In genomic region chr17:65647961-65648360, GRCm38 (mm10) we compare ENCODE assay signal across 21 mouse cellular contexts. TPM values are rescaled to one million over a fixed set of nuclear protein-coding genes. Genes with fewer than 3 reads are reported as not detected.
"Had no signal": no experiment of that assay in that cellular context is flagged by ENCODE, and none has a peak within 500 bp of the region (broad histone marks: within the 10 kb centered on the region; RNA-seq: fewer than 3 reads in every experiment).

No protein-coding gene starts in this region.

- H3K36me3 ChIP-seq: lung, embryonic 15.5 days; stomach, embryonic 15.5 days had no signal

- H3K9ac ChIP-seq: lung, embryonic 15.5 days; midbrain, embryonic 12.5 days; neural tube, embryonic 12.5 days; stomach, embryonic 15.5 days had no signal

- ATAC-seq: lung, postnatal 0 days; midbrain, embryonic 16.5 days had no signal

- DNase-seq: lung, adult 18-20 months; lung, postnatal 14 days; lung, postnatal 36 days; right cerebral cortex, postnatal 14 days; thymus, adult 2 months; thymus, postnatal 25 days; thymus, postnatal 4 days had no signal

- H3K4me3 ChIP-seq: lung, embryonic 15.5 days; midbrain, embryonic 10.5 days; midbrain, embryonic 12.5 days; myocyte; neural tube, embryonic 12.5 days; stomach, embryonic 15.5 days had no signal

- H3K27me3 ChIP-seq: lung, embryonic 15.5 days; midbrain, embryonic 12.5 days; neural tube, embryonic 12.5 days; stomach, embryonic 15.5 days had no signal

- H3K4me1 ChIP-seq: lung, embryonic 15.5 days had no signal

- H3K4me2 ChIP-seq: lung, embryonic 15.5 days; midbrain, embryonic 12.5 days; neural tube, embryonic 12.5 days; stomach, embryonic 15.5 days had no signal

- H3K27ac ChIP-seq: lung, embryonic 15.5 days; macrophage; midbrain, embryonic 10.5 days; midbrain, embryonic 12.5 days; neural tube, embryonic 12.5 days; stomach, embryonic 15.5 days; stomach, postnatal 0 days had no signal

- H3K9me3 ChIP-seq: lung, embryonic 15.5 days; midbrain, embryonic 10.5 days; midbrain, embryonic 12.5 days; neural tube, embryonic 12.5 days; stomach, embryonic 15.5 days had no signal

RNA-seq across cellular contexts. Expression of gene Txndc2, which starts 6.0 kb away (rescaled TPM):
- total RNA-seq: megakaryocyte, adult 5-6 weeks; megakaryocyte-erythroid progenitor cell, adult 5-6 weeks had no signal
- polyA plus RNA-seq: liver, embryonic 16.5 days; lung, embryonic 15.5 days; midbrain, embryonic 10.5 days; midbrain, embryonic 16.5 days; spleen, adult 2 months; stomach, embryonic 15.5 days; stomach, postnatal 0 days; thymus, adult 2 months had no signal
